Mouse (Mus musculus) testis, adult 2 months (tissue): ENCODE measurements around the gene Pdzd4. TPM values are rescaled to one million over a fixed set of nuclear protein-coding genes. Genes with fewer than 3 reads are reported as not detected.
A peak's percentile ranks its signal among the peaks of the same experiment; 100 is the strongest.

ENCODE experiments used
- H3K27ac ChIP-seq: fragments of 200-500 bp; 2 replicates; pipeline ENCODE4 v1.5.1; 2012; ENCODE audit warnings: low read depth, low read length; ENCODE audit not compliant: control insufficient read depth, insufficient read depth
- H3K27me3 ChIP-seq: fragments of 200-500 bp; 2 replicates; pipeline ENCODE4 v1.6.1; 2012; ENCODE audit warnings: mild to moderate bottlenecking, low read length, moderate library complexity; ENCODE audit not compliant: control insufficient read depth, insufficient read depth
- H3K36me3 ChIP-seq: fragments of 200-500 bp; 2 replicates; pipeline ENCODE4 v1.6.1; 2012; ENCODE audit warnings: mild to moderate bottlenecking, low read length; ENCODE audit not compliant: control insufficient read depth, insufficient read depth
- H3K4me1 ChIP-seq: fragments of 200-500 bp; 2 replicates; pipeline ENCODE4 v1.6.1; 2012; ENCODE audit warnings: low read length; ENCODE audit not compliant: control insufficient read depth, insufficient read depth
- H3K4me3 ChIP-seq: fragments of 200-500 bp; 2 replicates; pipeline ENCODE4 v1.5.1; 2012; ENCODE audit warnings: low read depth, mild to moderate bottlenecking, low read length, moderate library complexity, mixed read lengths; ENCODE audit not compliant: control insufficient read depth
- CTCF ChIP-seq: fragments of 200-500 bp; IDR thresholded peaks from 2 replicates; pipeline ENCODE4 v1.5.1; 2012; ENCODE audit warnings: low read depth, mild to moderate bottlenecking, inconsistent platforms, low read length, moderate library complexity; ENCODE audit not compliant: control insufficient read depth, insufficient read depth, insufficient replicate concordance
- POLR2A ChIP-seq: fragments of 200-500 bp; IDR thresholded peaks from 2 replicates; pipeline ENCODE4 v1.6.1; 2012; ENCODE audit warnings: low read depth, mild to moderate bottlenecking, inconsistent platforms, low read length, moderate library complexity; ENCODE audit not compliant: control insufficient read depth
- polyA plus RNA-seq: library from polyadenylated mRNA; depleted of rRNA; stranded (reverse); fragments of >200 nt; gene quantifications from 2 replicates; pipeline ENCODE4 v1.2.3, GENCODE M21; 2012

Pdzd4 gene
- polyA plus RNA-seq, 1 experiment, result 0.49 TPM

DNA sequence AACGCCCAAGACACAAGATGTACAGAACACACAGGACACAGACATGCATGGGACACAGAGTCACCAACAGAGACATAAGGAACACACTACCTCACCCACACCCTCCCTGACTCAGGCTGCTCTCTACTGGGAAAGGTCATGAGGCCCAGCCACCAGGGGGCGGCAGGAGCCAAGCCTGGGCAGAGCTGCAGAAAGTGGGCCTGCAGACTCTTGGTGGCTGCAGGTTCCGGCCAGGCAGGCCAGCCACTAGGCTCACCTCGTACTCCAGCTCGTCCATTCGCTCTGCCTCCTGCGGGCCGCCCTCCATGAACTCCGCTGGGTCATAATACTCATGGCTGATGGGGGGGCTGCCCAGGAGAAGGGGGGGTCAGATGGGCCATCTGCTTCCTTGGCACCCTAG, 26.3 kb downstream of the Pdzd4 start:
- TF ChIP-seq CTCF (peak; percentile 55), POLR2A (no peak)
- H3K36me3 ChIP-seq, result no peaks in the 10 kb centered on the region
- no peak overlapping the region for H3K4me3 ChIP-seq
- peaks cover 8% of the 10 kb centered on the region for H3K4me1 ChIP-seq
- no peak overlapping the region for H3K27ac ChIP-seq
- H3K27me3 ChIP-seq, result no peaks in the 10 kb centered on the region

DNA sequence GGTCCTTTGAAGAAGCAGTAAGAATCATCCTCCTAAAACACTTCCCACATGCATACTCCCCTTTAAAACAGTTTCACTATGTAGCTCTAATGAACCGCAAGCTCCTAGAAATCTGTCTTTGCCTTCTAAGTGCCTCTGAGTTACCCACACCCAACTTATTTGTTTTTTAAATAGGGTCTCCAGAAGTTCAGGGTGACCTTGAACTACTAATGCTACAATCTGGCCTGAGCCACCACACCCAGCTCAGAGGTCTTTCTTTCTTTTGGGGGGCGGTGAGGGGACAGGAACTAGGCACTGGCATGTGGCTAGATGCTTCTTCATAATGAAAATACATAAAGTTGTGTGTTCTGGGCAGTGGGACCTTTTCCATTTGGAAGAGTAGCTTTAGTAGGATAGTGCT, 27.3 kb downstream of the Pdzd4 start:
- H3K4me3 ChIP-seq, result no peak overlapping the region
- H3K4me1 ChIP-seq, result peaks cover 8% of the 10 kb centered on the region
- TF ChIP-seq POLR2A, result no peak
- no peak for TF ChIP-seq CTCF
- H3K36me3 ChIP-seq, result no peaks in the 10 kb centered on the region
- no peak overlapping the region for H3K27ac ChIP-seq
- H3K27me3 ChIP-seq, result no peaks in the 10 kb centered on the region

DNA sequence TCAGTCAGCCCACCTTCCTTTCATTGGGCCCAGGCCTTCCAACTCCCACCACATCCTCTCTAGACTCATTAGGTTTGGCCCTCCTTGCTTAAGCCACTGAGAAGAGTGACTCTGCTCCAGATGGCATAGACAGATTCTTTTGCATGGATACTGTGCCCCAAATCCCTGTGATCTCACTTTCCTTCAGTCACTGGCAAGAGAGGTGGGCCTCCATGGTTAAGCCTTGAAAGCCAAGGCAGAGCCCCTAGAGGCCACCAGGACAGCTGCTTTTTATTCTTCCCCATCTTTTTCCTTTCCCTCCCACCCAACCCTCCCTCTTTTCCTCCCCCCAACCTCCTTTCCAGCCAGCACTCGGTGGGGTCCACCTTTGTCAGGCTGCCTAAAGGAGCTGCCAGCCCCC, 31.3 kb downstream of the Pdzd4 start:
- Histone ChIP-seq H3K4me3 (no peak overlapping the region), H3K4me1 (peaks cover 5% of the 10 kb centered on the region), H3K27me3 (no peaks in the 10 kb centered on the region), H3K27ac (no peak overlapping the region), H3K36me3 (no peaks in the 10 kb centered on the region)
- TF ChIP-seq POLR2A (no peak), CTCF (no peak)

DNA sequence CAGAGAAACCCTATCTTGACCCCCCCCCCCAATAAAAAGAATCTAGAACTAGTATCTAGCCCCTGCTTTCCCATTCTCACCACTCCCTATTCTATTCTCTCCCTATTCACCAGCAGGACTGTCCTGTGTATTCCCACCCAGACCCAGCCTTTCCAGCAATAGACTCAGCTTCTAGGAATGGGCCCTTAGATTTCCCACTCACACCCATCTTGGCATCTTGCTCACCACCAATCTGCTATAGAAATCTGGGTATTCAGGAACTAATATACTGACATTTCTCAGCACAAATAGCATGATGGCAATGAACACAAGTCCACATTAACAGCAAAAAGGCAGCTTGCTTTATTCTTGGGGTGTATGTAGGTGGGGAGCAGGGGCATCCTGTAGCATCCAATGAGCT, 31.7 kb downstream of the Pdzd4 start:
- no peaks in the 10 kb centered on the region for H3K36me3 ChIP-seq

DNA sequence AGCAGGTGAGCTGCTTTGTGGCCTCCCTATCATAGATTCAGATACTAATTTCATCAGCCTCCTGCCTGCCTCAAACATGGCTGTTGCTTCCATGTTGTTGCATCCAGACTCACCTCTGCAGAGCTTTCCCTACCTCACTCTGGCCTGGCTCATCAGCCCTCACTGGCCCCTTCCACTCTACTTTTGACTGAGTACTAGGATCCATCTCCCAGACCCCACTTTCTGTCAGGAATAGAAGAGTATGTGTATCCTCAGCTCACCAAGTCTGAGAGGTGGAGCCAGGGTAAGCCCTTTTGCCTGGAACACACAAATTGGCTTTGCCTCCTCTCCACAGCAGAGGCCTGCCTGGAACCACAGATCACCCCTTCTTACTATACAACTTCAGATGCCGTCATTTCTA, 36.3 kb downstream of the Pdzd4 start:
- TF ChIP-seq CTCF, result no peak
- no peak for TF ChIP-seq POLR2A
- Histone ChIP-seq H3K4me3 (no peak overlapping the region), H3K36me3 (no peaks in the 10 kb centered on the region), H3K27ac (no peak overlapping the region), H3K4me1 (peaks cover 4% of the 10 kb centered on the region), H3K27me3 (no peaks in the 10 kb centered on the region)

More for the DNA sequence above, 31.7 kb downstream of the Pdzd4 start:
- Histone ChIP-seq H3K4me1 (peaks cover 5% of the 10 kb centered on the region), H3K27me3 (no peaks in the 10 kb centered on the region), H3K27ac (no peak overlapping the region), H3K4me3 (no peak overlapping the region)
- TF ChIP-seq CTCF (no peak), POLR2A (no peak)

DNA sequence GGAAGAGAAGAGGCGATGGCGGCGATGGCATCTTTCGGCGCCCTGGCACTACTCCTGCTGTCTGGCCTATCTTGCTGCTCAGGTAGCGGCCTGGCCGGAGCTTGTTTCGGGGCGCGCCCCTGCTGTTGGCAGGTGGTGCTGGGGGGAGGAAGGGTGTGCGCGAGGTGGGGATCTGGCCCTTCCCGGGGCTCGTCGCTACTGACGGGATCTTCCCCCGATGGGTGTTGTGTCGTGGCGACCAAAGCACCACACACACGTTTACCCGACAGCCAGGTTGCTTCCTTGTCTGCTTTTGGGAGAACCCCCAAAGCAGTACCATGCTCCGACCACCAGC, 37.6 kb downstream of the Pdzd4 start:
- Histone ChIP-seq H3K4me3 (peak overlapping the region; percentile 90), H3K27ac (peak overlapping the region; percentile 92), H3K4me1 (peaks cover 4% of the 10 kb centered on the region), H3K27me3 (no peaks in the 10 kb centered on the region), H3K36me3 (no peaks in the 10 kb centered on the region)
- no peak for TF ChIP-seq POLR2A
- no peak for TF ChIP-seq CTCF

DNA sequence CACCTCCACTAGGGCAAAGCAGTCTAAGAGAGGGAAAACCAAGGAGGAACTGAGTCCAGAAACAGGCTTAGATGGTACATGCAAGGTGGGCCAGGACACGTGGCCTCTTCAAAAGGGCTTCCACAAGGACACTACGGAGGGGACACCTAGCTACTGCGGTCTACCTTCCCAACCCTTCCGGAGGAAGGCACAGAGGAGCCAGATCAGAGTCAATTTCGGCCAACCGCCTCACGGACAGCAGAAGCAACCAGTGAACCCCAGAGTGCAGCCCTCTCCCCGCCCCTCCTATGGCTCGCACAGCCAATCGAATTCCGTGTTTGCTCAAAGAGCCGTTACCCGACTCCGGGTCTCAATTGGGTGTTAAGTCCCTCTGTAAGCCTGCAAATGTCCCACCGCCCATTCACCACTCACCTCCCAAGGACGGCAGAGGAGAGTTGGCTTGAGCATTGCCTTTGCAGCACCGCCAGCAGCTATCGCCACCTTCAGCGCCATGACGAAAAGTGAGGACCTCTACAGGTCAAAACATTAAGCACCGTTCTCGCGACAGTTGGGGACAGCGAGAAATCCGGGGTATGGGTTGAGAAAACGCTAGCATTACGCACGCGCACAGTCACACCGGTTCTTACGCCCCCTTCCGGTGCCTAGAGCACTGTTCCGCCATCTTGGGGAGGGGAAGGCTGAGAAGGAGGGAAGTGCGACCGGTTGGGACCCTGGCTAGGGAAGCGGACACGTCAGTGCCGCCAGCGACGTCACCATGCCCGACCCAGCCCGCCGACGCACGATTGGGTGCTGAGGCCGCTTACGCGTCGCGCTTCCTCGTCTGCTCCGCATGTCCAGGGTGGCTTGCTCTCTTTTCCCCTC, 38.2 kb downstream of the Pdzd4 start, which contains the start of the genes Idh3g and Ssr4:
Idh3g (minus strand) TSS at position 534 of the 861 bp plus-strand sequence.
Ssr4 (plus strand) TSS at position 665 of the 861 bp plus-strand sequence.
- H3K27me3 ChIP-seq, result no peaks in the 10 kb centered on the region

More for the DNA sequence above, 38.2 kb downstream of the Pdzd4 start, which contains the start of the genes Idh3g and Ssr4:
- H3K4me3 ChIP-seq, result peak within 1 kb of the TSS; percentile 90
- no peaks in the 10 kb centered on the region for H3K36me3 ChIP-seq
- peaks cover 4% of the 10 kb centered on the region for H3K4me1 ChIP-seq
- peak within 1 kb of the TSS; percentile 92 for H3K27ac ChIP-seq
- no peak; the same call in 1 of the 2 replicates for TF ChIP-seq POLR2A
- TF ChIP-seq CTCF, result peak; percentile 18; the same call in 1 of the 2 replicates
